Mouse (Mus musculus): ENCODE data around the gene Wwox. TPM values are rescaled to one million over a fixed set of nuclear protein-coding genes. Genes with fewer than 3 reads are reported as not detected.
A peak's percentile ranks its signal among the peaks of the same experiment; 100 is the strongest.

The Wwox gene
- polyA plus RNA-seq, 1 experiment from 2014 or later = 8.9 TPM

GRCm38 (mm10) chr8:115143530-115144320 is 704.3 kb downstream of the Wwox start:
- ATAC-seq = no peak
- 73% methylated on average over 9 of the region's 9 CpGs for WGBS
- Histone ChIP-seq H3K36me3 (ENCODE audit: control insufficient read depth, insufficient read depth, low read length) (no peaks in the 10 kb centered on the region), H3K4me1 (ENCODE audit: control insufficient read depth, insufficient read depth, low read length) (peaks cover 13% of the 10 kb centered on the region), H3K4me3 (ENCODE audit: low read depth, low read length) (no peak overlapping the region), H3K4me2 (ENCODE audit: low read length) (no peak overlapping the region), H3K27ac (ENCODE audit: low read depth, low read length) (no peak overlapping the region), H3K27me3 (replicated peaks; ENCODE audit: control insufficient read depth, insufficient read depth, low read length) (peaks cover 23% of the 10 kb centered on the region), H3K9me3 (replicated peaks; ENCODE audit: control insufficient read depth, low read length) (no peaks in the 10 kb centered on the region), H3K9ac (ENCODE audit: low read length) (no peak overlapping the region)
- DNase-seq (ENCODE audit: low spot score) = no peak

- Histone ChIP-seq H3K4me2 (ENCODE audit: low read length) (no peak overlapping the region), H3K4me3 (ENCODE audit: low read depth, low read length) (no peak overlapping the region), H3K27ac (ENCODE audit: low read depth, low read length) (no peak overlapping the region), H3K9me3 (replicated peaks; ENCODE audit: control insufficient read depth, low read length) (no peaks in the 10 kb centered on the region), H3K27me3 (replicated peaks; ENCODE audit: control insufficient read depth, insufficient read depth, low read length) (peaks cover 24% of the 10 kb centered on the region), H3K4me1 (ENCODE audit: control insufficient read depth, insufficient read depth, low read length) (peaks cover 6% of the 10 kb centered on the region), H3K36me3 (ENCODE audit: control insufficient read depth, insufficient read depth, low read length) (no peaks in the 10 kb centered on the region), H3K9ac (ENCODE audit: low read length) (no peak overlapping the region)
- DNase-seq (ENCODE audit: low spot score) (peak; percentile 28), ATAC-seq (peak; percentile 32; the same call in 1 of the 2 replicates)
- whole genome bisulfite sequencing = 33% methylated on average over 9 of the region's 9 CpGs
These were observed 707.6 kb downstream of the Wwox start for GRCm38 (mm10) chr8:115147006-115147405.

- no peak for ATAC-seq
- peaks cover 3% of the 10 kb centered on the region; the same call in 1 of the 2 replicates for H3K4me1 ChIP-seq (ENCODE audit: control insufficient read depth, insufficient read depth, low read length)
- no peak overlapping the region for H3K27ac ChIP-seq (ENCODE audit: low read depth, low read length)
- WGBS = 55% methylated on average over 24 of the region's 24 CpGs
- no peak overlapping the region for H3K4me2 ChIP-seq (ENCODE audit: low read length)
- no peak for DNase-seq (ENCODE audit: low spot score)
- H3K9me3 ChIP-seq (replicated peaks; ENCODE audit: control insufficient read depth, low read length) = no peaks in the 10 kb centered on the region
- H3K36me3 ChIP-seq (ENCODE audit: control insufficient read depth, insufficient read depth, low read length) = no peaks in the 10 kb centered on the region
- H3K4me3 ChIP-seq (ENCODE audit: low read depth, low read length) = no peak overlapping the region
- no peak overlapping the region for H3K9ac ChIP-seq (ENCODE audit: low read length)
- peaks cover 14% of the 10 kb centered on the region for H3K27me3 ChIP-seq (replicated peaks; ENCODE audit: control insufficient read depth, insufficient read depth, low read length)
These were observed 711.1 kb downstream of the Wwox start for GRCm38 (mm10) chr8:115150446-115151109.

- DNase-seq (ENCODE audit: low spot score) = no peak
- no peak overlapping the region for H3K27ac ChIP-seq (ENCODE audit: low read depth, low read length)
- ATAC-seq = no peak
- WGBS = 23% methylated on average over 6 of the region's 6 CpGs
- no peaks in the 10 kb centered on the region for H3K36me3 ChIP-seq (ENCODE audit: control insufficient read depth, insufficient read depth, low read length)
- peaks cover 3% of the 10 kb centered on the region; the same call in 1 of the 2 replicates for H3K4me1 ChIP-seq (ENCODE audit: control insufficient read depth, insufficient read depth, low read length)
- no peak overlapping the region for H3K9ac ChIP-seq (ENCODE audit: low read length)
- peaks cover 12% of the 10 kb centered on the region; the same call in 1 of the 2 replicates for H3K27me3 ChIP-seq (replicated peaks; ENCODE audit: control insufficient read depth, insufficient read depth, low read length)
- H3K4me3 ChIP-seq (ENCODE audit: low read depth, low read length) = no peak overlapping the region
- no peak overlapping the region for H3K4me2 ChIP-seq (ENCODE audit: low read length)
- H3K9me3 ChIP-seq (replicated peaks; ENCODE audit: control insufficient read depth, low read length) = no peaks in the 10 kb centered on the region
These were observed 712.0 kb downstream of the Wwox start for GRCm38 (mm10) chr8:115151416-115151815.

GRCm38 (mm10) chr8:115154096-115154495 is 714.6 kb downstream of the Wwox start:
- H3K9me3 ChIP-seq (replicated peaks; ENCODE audit: control insufficient read depth, low read length) = no peaks in the 10 kb centered on the region
- H3K4me2 ChIP-seq (ENCODE audit: low read length) = no peak overlapping the region
- no peaks in the 10 kb centered on the region for H3K36me3 ChIP-seq (ENCODE audit: control insufficient read depth, insufficient read depth, low read length)
- DNase-seq (ENCODE audit: low spot score) = peak; percentile 94
- ATAC-seq = peak; percentile 66; the same call in 1 of the 2 replicates
- peaks cover 13% of the 10 kb centered on the region; the same call in 1 of the 2 replicates for H3K27me3 ChIP-seq (replicated peaks; ENCODE audit: control insufficient read depth, insufficient read depth, low read length)
- 38% methylated on average over 10 of the region's 10 CpGs for WGBS
- H3K27ac ChIP-seq (ENCODE audit: low read depth, low read length) = no peak overlapping the region
- H3K9ac ChIP-seq (ENCODE audit: low read length) = no peak overlapping the region
- H3K4me3 ChIP-seq (ENCODE audit: low read depth, low read length) = no peak overlapping the region
- H3K4me1 ChIP-seq (ENCODE audit: control insufficient read depth, insufficient read depth, low read length) = peaks cover 14% of the 10 kb centered on the region; the same call in 1 of the 2 replicates

GRCm38 (mm10) chr8:115156142-115156541 is 716.7 kb downstream of the Wwox start:
- ATAC-seq (no peak), DNase-seq (ENCODE audit: low spot score) (no peak)
- WGBS = 89% methylated on average over 8 of the region's 8 CpGs
- Histone ChIP-seq H3K4me2 (ENCODE audit: low read length) (no peak overlapping the region), H3K27me3 (replicated peaks; ENCODE audit: control insufficient read depth, insufficient read depth, low read length) (0 out of 2 replicates have a peak, but pooled peaks cover 13% of the 10 kb centered on the region), H3K36me3 (ENCODE audit: control insufficient read depth, insufficient read depth, low read length) (no peaks in the 10 kb centered on the region), H3K9me3 (replicated peaks; ENCODE audit: control insufficient read depth, low read length) (no peaks in the 10 kb centered on the region), H3K27ac (ENCODE audit: low read depth, low read length) (no peak overlapping the region), H3K4me1 (ENCODE audit: control insufficient read depth, insufficient read depth, low read length) (peaks cover 24% of the 10 kb centered on the region; the same call in 1 of the 2 replicates), H3K9ac (ENCODE audit: low read length) (no peak overlapping the region), H3K4me3 (ENCODE audit: low read depth, low read length) (no peak overlapping the region)

- no peaks in the 10 kb centered on the region for H3K9me3 ChIP-seq (replicated peaks; ENCODE audit: control insufficient read depth, low read length)
- H3K4me3 ChIP-seq (ENCODE audit: low read depth, low read length) = no peak overlapping the region
- no peaks in the 10 kb centered on the region for H3K36me3 ChIP-seq (ENCODE audit: control insufficient read depth, insufficient read depth, low read length)
- H3K9ac ChIP-seq (ENCODE audit: low read length) = no peak overlapping the region
- H3K4me2 ChIP-seq (ENCODE audit: low read length) = no peak overlapping the region; the same call in 1 of the 2 replicates
- DNase-seq (ENCODE audit: low spot score) (peak; percentile 90), ATAC-seq (peak; percentile 89)
- 0 out of 2 replicates have a peak overlapping the region, but pooled peaks have one; percentile 61 for H3K27ac ChIP-seq (ENCODE audit: low read depth, low read length)
- peaks cover 19% of the 10 kb centered on the region; the same call in 1 of the 2 replicates for H3K27me3 ChIP-seq (replicated peaks; ENCODE audit: control insufficient read depth, insufficient read depth, low read length)
- 6% methylated on average over 12 of the region's 12 CpGs for WGBS
- peaks cover 21% of the 10 kb centered on the region; the same call in 1 of the 2 replicates for H3K4me1 ChIP-seq (ENCODE audit: control insufficient read depth, insufficient read depth, low read length)
These were observed 718.7 kb downstream of the Wwox start for GRCm38 (mm10) chr8:115157977-115158720.

- Histone ChIP-seq H3K4me1 (ENCODE audit: control insufficient read depth, insufficient read depth, low read length) (peaks cover 21% of the 10 kb centered on the region; the same call in 1 of the 2 replicates), H3K9ac (ENCODE audit: low read length) (no peak overlapping the region; the same call in 1 of the 2 replicates), H3K27me3 (replicated peaks; ENCODE audit: control insufficient read depth, insufficient read depth, low read length) (peaks cover 21% of the 10 kb centered on the region), H3K9me3 (replicated peaks; ENCODE audit: control insufficient read depth, low read length) (no peaks in the 10 kb centered on the region), H3K4me3 (ENCODE audit: low read depth, low read length) (peak overlapping the region; percentile 10; the same call in 1 of the 2 replicates), H3K4me2 (ENCODE audit: low read length) (peak overlapping the region; percentile 47), H3K36me3 (ENCODE audit: control insufficient read depth, insufficient read depth, low read length) (no peaks in the 10 kb centered on the region), H3K27ac (ENCODE audit: low read depth, low read length) (peak overlapping the region; percentile 61)
- WGBS = 0% methylated on average over 8 of the region's 8 CpGs
- ATAC-seq = peak; percentile 25; the same call in 1 of the 2 replicates
- peak; percentile 68 for DNase-seq (ENCODE audit: low spot score)
These were observed 719.3 kb downstream of the Wwox start for GRCm38 (mm10) chr8:115158721-115159111.
